Mouse (Mus musculus) CH12.LX (cell line): Measurements from ENCODE around the gene Calm4.

Experiments
- CTCF ChIP-seq, 2 experiments: IDR thresholded peaks in 1 of 2; conservative IDR thresholded peaks in 1 of 2; 2 replicates each; pipeline ENCODE4 v1.5.1; 2011 to 2012; ENCODE audit warnings: low read depth in 2 of 2, low read length in 2 of 2, improper control_type of control experiment in 1 of 2, inconsistent platforms in 1 of 2, mild to moderate bottlenecking in 1 of 2, moderate library complexity in 1 of 2
- EP300 ChIP-seq: IDR thresholded peaks from 2 replicates; pipeline ENCODE4 v1.6.1; 2011; ENCODE audit warnings: low read length, improper control_type of control experiment
- HCFC1 ChIP-seq: IDR thresholded peaks from 2 replicates; pipeline ENCODE4 v1.6.1; 2012; ENCODE audit warnings: low read depth, mild to moderate bottlenecking, inconsistent platforms, low read length, improper control_type of control experiment
- JUN ChIP-seq: IDR thresholded peaks from 2 replicates; pipeline ENCODE4 v1.6.1; 2011; ENCODE audit warnings: low read depth, mild to moderate bottlenecking, low read length, improper control_type of control experiment, moderate library complexity; ENCODE audit not compliant: insufficient read depth
- KAT2A ChIP-seq: IDR thresholded peaks from 2 replicates; pipeline ENCODE4 v1.6.1; 2012; ENCODE audit warnings: low read length, improper control_type of control experiment, inconsistent platforms; ENCODE audit not compliant: insufficient replicate concordance
- MAX ChIP-seq: IDR thresholded peaks from 2 replicates; pipeline ENCODE4 v1.6.1; 2011; ENCODE audit warnings: low read length, improper control_type of control experiment
- POLR2A ChIP-seq: IDR thresholded peaks from 2 replicates; pipeline ENCODE4 v1.6.1; 2011; ENCODE audit warnings: low read depth, mild to moderate bottlenecking, improper control_type of control experiment, low read length
- USF1 ChIP-seq: IDR thresholded peaks from 2 replicates; pipeline ENCODE4 v1.6.1; 2014; ENCODE audit warnings: low read depth, mild to moderate bottlenecking, inconsistent platforms, low read length, improper control_type of control experiment

DNA sequence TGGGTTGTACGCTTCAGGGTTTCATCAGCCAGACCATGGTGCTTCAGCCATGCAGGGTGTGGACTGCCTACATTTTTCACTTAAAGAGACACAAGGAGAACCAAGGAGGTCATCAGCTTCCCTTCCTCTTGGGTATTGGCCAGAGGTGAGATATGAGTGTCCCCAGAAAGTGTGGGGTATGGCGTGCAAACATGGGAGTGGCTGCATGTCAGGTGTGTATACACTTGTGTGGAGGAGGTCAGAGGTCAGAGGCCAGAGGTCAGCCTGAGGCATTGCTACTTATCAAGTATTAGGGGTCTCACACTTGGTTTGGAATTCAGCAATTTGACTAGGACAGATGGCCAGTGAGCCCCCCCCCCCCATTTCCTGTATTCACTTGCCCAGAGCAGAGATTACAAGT, 49.0 kb upstream of the Calm4 start:
- TF ChIP-seq CTCF (conservative IDR thresholded peaks at IDR 0.05 in 1 of 2, IDR thresholded peaks at IDR 0.05 in 1 of 2; ENCODE audit: low read depth in 2 of 2, low read length in 2 of 2), result no peak
- TF ChIP-seq KAT2A, result no peak
- TF ChIP-seq USF1, result no peak
- TF ChIP-seq HCFC1, result no peak
- no peak for TF ChIP-seq EP300
- TF ChIP-seq MAX, result no peak
- no peak for TF ChIP-seq POLR2A
- no peak for TF ChIP-seq JUN
